Mouse (Mus musculus): Measurements from ENCODE around the gene Haus3. TPM values are rescaled to one million over a fixed set of nuclear protein-coding genes. Genes with fewer than 3 reads are reported as not detected.

Haus3 gene
- total RNA-seq, 2 experiments from 2014 or later: 7.7 to 8.5 TPM

- TF ChIP-seq CTCF (IDR thresholded peaks at IDR 0.05): no peak
- intact Hi-C loops (cut with DNase I): no loop called here
- DNase-seq (ENCODE audit: extremely low spot score in 1 of 2, low spot score in 2 of 2): no peak
- Histone ChIP-seq H3K27ac (no peak overlapping the region), H3K4me3 (no peak overlapping the region)
Measured at GRCm38 (mm10) chr5:34105681-34106080, 63.6 kb downstream of the Haus3 start.

Other genes starting within 250 kb of the Haus3 start
- 10 to 100 TPM; 20.9 to 23.4 TPM for gene Nelfa, start 233.1 kb downstream of the Haus3 start, total RNA-seq (2021)
- gene Gm1673, start 186.1 kb downstream of the Haus3 start, total RNA-seq (2021): 10 to 100 TPM; 77.4 to 86.2 TPM
- gene Nat8l, start 173.5 kb downstream of the Haus3 start, total RNA-seq (2021): 100 to 1,000 TPM; 215 to 217 TPM
- gene Poln, start 79 bp downstream of the Haus3 start, total RNA-seq (2021): 1 to 10 TPM; 2.1 to 2.3 TPM
- 10 to 100 TPM; 82.6 to 91.1 TPM for gene Mxd4, start 18.2 kb upstream of the Haus3 start, total RNA-seq (2021)
- gene Zfyve28, start 118.9 kb upstream of the Haus3 start, total RNA-seq (2021): 10 to 100 TPM; 50.2 to 54.2 TPM
- gene Cfap99, start 119.1 kb upstream of the Haus3 start, total RNA-seq (2021): 1 to 10 TPM; 1.4 to 1.5 TPM
- gene Rnf4, start 166.8 kb upstream of the Haus3 start, total RNA-seq (2021): 10 to 100 TPM; 87.0 to 90.7 TPM
- 10 to 100 TPM; 39.0 to 43.3 TPM for gene Fam193a, start 200.4 kb upstream of the Haus3 start, total RNA-seq (2021)